Mouse (Mus musculus): ENCODE results near the gene Tlx1.

The Tlx1 gene

DNA sequence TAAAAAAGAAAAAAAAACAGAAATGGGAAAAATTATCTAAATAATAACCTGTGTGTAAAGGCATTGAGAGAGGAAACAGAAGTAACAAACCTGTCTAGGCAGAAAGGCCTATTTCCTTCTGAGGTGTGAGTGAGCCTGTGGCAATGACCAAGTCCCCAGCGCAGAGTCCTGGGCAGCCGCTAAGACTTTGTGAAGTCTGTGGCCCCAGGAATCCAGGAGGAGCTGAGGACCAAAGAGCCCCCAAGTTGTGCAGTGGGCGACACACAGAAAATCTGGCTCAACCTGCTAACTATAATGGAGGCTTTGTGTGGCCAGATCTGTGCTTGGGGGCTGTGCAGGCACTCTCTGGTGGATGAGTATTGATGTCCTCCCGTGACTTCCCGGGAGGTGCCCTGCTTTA is 9.0 kb downstream of the Tlx1 start:
- no peak for DNase-seq

DNA sequence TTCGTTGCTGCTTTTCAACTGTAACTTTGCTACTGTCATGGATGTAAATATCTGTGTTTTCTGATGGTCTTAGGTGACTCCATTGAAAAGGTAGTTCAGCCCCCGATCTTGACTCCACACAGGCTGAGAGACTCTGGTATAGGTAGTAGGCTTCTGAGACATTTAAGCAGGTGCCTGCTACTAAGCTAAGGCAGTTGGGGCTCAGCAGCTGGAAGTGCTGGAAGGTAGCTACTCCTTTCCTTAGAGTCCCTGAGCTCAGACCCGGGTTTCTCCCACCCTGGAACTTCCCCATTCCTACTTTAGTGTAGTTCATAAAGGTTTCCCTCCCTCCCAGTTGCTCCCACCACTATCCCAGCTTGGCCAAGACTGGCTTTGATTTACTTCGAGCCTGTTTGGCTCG is 9.5 kb downstream of the Tlx1 start:
- no peak for DNase-seq

DNA sequence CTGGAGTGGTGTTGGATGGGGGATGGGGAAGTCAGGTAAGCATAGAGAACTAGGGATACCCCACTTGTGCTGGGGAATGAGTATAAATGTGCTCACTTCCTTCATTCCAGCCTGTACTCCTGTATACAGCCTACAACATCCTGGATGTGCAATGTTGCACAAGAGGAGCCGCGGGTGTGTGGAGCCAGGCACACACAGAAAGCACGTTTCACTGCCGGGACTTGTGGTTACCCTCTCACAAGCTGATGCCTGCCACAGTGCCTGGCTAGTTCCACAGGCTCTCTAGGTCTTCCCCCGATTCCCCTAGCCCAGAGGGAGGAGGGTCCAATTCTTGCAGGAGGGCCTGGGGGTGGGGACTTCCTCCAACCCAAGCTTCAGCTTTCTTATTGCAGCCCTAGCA is 10.0 kb downstream of the Tlx1 start:
- no peak for DNase-seq

DNA sequence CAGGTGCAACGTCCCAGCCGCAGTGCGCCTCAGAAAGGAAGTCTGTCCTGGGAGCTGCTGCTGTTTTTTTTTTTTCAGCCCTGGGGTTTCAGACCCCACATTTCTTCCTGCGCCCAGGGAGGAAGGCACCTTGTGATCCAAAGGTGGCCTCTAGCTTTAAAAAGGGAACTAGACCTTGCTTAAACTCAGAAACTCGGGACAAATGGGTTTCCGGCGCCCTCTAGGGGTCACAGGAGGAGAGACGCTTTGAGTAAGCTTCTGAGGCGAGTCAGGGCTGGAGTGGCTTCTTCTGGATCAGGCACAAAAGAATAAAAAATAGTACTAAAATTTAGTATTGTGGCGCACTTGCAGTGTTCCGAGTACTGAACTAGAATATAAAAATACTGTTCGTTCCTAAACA is 10.6 kb downstream of the Tlx1 start:
- DNase-seq: peak; percentile 91

- DNase-seq: no peak
Observed at GRCm38 (mm10) chr19:45162181-45162580, 11.7 kb downstream of the Tlx1 start.

DNA sequence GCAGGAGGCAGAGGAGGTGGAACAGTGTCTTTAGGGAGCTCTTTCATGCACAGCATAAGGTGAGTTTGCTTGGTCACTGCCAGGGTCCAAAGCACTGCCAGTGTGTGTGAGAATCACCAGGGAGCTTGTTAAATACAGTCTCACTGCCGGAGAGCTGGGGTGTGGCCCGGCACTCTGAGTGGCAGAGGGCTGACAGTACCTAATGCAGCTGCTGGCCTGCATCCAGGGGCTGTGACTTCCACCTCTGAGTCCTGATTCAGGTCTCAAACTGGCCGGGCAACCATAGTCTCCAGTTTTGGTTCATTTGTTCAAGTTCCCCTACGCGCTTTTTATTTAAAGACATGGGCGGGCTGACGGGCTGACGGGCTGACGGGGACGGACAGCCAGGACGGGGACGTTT is 12.4 kb downstream of the Tlx1 start:
- peak; percentile 57 for DNase-seq

- DNase-seq: peak; percentile 76
Observed at GRCm38 (mm10) chr19:45170451-45170850, 20.0 kb downstream of the Tlx1 start.

DNA sequence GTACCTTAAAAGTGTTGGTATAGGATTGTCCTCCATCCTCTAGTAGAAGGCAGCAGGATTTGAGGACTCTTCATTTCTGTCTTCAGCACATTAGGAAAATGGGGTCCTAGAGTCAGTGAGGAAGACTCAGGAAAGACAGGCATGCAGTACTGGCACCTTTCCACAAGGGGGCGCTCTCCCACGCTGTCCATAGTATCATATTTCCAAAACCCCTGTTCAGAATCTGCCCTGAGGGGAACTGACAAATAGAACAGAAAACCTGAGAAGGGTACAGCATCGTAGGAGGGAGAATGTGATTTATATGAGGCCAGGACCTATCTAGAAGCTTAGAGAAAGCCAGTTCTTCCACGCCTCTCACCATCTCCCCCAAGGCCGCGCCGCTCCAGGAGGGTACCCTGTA is 24.3 kb downstream of the Tlx1 start:
- DNase-seq: peak; percentile 64

- peak; percentile 97 for DNase-seq
Observed at GRCm38 (mm10) chr19:45176269-45176668, 25.8 kb downstream of the Tlx1 start.

GRCm38 (mm10) chr19:45177004-45177737 is 26.7 kb downstream of the Tlx1 start:
- DNase-seq: peak; percentile 95

- peak; percentile 80 for DNase-seq
Observed at GRCm38 (mm10) chr19:45179451-45179850, 29.0 kb downstream of the Tlx1 start.

DNA sequence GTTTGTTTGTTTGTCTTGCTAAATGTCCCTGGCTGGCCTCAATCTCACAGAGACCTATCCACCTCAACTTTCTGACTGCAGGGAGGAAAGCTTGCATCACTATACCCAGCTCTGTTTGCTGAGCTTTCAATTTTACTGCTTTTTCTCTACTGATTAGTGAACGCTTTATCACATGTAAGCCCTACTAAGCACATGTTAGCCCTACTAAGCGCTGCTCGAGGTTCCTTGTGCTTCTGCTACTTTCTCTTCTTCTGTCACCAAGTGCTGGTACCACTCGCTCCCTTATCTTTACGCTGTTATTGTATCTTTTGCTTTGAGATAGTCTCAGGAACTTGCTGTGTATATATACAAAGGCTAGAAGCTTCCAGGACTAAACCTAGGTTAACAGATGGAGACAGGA is 30.0 kb downstream of the Tlx1 start:
- peak; percentile 23 for DNase-seq

DNA sequence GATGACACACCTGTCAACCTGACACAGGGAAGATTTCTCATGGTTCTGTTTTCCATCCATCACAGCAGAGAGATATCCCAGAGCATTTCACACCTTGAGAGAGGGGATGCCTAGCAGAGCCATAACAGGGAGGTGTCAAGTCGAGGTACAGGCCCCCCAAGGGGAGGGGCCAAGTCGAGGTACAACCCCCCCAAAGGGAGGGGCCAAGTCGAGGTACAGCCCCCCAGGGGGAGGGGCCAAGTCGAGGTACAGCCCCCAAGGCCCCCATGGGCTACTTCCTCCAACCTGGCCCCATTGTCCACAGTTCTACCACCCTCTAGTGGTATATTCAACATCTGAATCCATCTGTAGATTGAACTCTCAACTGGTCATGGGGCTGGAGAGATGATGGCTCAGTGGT is 44.2 kb downstream of the Tlx1 start:
- DNase-seq: peak; percentile 56

- peak; percentile 71 for DNase-seq
Observed at GRCm38 (mm10) chr19:45196967-45197366, 46.5 kb downstream of the Tlx1 start.

DNA sequence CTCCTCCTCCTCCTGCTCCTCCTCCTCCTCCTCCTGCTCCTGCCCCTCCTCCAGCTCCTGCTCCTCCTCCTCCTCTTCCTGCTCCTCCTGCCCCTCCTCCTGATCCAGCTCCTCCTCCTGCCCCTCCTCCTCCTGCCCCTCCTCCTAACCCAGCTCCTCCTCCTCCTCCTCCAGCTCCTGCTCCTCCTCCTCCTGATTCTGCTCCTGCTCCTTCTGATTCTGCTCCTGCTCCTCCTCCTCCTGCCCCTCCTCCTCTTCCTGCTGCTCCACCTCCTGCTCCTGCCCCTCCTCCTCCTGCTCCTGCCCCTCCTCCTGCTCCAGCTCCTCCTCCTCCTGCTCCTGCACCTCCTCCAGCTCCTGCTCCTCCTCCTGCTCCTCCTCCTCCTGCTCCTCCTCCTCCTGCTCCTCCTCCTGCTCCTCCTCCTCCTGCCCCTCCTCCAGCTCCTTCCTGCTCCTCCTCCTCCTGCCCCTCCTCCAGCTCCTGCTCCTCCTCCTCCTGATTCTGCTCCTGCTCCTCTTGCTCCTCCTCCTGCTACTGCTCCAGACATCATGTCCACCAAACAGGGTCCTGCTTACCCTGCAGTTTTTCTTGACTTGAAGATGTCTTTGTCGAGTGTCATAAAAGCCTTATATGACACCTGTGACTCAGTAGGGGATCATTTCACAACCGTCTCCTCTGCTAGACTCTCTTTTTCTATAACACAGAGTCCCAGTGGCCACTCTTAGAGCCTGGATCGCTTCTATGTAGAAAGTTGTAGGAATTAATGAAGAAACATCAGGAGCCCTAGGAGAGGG is 55.0 kb downstream of the Tlx1 start:
- DNase-seq: peak; percentile 33

All from heart, adult 11 months (tissue).